Mouse (Mus musculus): ENCODE data around the gene Sugt1. TPM values are rescaled to one million over a fixed set of nuclear protein-coding genes. Genes with fewer than 3 reads are reported as not detected.

The Sugt1 gene
- polyA plus RNA-seq, 1 experiment from 2014 or later = 139 TPM

DNA sequence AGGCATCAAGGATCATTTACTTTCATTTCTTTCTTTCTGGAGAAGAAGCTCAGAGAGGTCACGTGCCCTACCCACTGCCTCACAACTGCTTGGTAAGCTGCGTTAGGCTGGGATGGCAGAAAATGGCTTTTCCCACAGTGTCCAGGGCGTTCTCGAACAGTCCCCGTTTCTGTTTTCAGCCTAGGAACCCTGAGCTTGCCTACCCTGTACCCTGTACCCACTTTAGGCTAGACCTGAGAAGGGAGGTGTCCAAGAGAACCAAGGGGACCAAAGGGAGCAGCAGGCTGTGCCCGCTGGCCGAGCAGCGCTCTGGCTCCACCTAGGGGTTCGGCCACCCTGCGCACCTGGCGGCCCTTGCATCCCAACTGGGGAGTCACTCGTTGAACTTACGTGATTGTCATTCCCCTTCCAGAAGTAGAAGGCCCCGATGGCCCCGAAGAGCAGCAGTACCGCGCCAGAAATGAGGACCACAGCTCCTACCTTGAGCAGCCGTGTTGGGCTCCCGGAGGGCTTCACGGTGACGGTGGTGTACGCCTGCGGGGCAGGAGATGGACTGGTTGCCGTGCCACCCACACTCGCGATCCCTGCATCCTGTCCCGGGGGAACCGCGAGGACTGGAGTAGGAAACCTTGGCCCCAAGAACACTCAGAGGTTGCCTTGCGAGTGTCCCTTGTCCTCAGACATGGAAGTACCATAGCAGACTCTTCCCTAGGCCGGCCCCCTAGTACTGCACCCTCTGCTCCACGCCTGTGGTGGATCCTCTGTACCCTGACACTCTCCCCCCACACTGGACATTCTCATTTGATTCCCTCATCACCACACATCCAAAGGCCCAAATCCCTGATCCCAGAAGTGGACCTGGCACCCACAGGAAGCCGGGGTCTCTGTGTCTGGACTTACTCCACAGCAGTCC lies 73.8 kb downstream of the Sugt1 start:
- Histone ChIP-seq H3K9me3 (no peaks in the 10 kb centered on the region), H3K4me1 (replicated peaks) (peaks cover 32% of the 10 kb centered on the region), H3K36me3 (no peaks in the 10 kb centered on the region), H3K4me3 (peak overlapping the region; percentile 43), H3K27ac (peak overlapping the region; percentile 67), H3K27me3 (ENCODE audit: insufficient read depth, poor library complexity, severe bottlenecking) (peaks cover 17% of the 10 kb centered on the region)
- DNase-seq (ENCODE audit: low spot score) = peak; percentile 71
- 18% methylated on average over 33 of the region's 33 CpGs for WGBS

DNA sequence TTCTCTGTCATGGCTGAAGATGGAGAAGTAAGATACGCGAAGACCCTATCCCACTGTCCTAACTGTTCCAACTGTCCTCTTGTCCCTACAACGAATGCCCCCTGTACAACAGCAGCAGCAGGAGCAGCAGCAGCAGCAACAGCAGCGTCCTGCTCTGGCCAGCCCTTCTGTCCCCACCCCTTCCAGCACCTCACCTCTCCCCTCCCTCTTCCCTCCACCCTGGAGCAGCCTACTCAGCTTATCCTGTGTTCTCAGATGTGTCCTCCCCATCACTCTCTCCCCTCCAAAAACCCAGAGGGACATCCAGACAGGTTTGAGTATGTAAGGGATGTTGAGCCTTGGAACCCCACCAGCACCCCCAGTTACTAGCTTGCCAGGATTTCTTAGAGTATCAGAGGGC lies 74.5 kb downstream of the Sugt1 start, which contains the start of gene Cnmd:
TSS of gene Cnmd (minus strand) at position 170 of the 400 bp plus-strand sequence.
- peaks cover 32% of the 10 kb centered on the region for H3K4me1 ChIP-seq (replicated peaks)
- H3K4me3 ChIP-seq = peak within 1 kb of the TSS; percentile 43
- DNase-seq (ENCODE audit: low spot score) = no peak
- peaks cover 17% of the 10 kb centered on the region for H3K27me3 ChIP-seq (ENCODE audit: insufficient read depth, poor library complexity, severe bottlenecking)
- WGBS = 53% methylated on average over 4 of the region's 4 CpGs
- no peaks in the 10 kb centered on the region for H3K9me3 ChIP-seq
- peak within 1 kb of the TSS; percentile 67 for H3K27ac ChIP-seq
- no peaks in the 10 kb centered on the region for H3K36me3 ChIP-seq

DNA sequence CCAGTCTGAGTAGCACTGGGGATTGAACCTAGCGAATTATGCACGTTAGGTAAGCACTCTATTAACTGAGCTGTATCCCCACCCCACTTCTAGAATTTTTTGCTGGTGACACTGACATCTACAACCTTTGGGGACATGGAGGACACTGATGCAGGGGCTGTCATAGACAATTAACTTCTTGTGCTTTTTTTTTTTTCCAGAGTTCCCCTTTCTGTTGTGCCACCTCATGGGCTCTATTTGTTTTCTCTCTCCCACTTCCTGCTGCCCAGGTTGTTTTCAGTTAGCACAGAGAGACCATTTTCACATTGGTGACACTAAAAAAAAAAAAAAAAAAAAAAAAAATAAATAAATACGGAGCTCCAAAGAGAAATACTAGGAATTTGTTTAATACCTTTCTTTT lies 83.5 kb downstream of the Sugt1 start:
- no peaks in the 10 kb centered on the region for H3K9me3 ChIP-seq
- no peak overlapping the region for H3K4me3 ChIP-seq
- DNase-seq (ENCODE audit: low spot score) = no peak
- H3K27me3 ChIP-seq (ENCODE audit: insufficient read depth, poor library complexity, severe bottlenecking) = no peaks in the 10 kb centered on the region; the same call in 1 of the 2 replicates
- WGBS = 92% methylated on average over 3 of the region's 3 CpGs
- H3K36me3 ChIP-seq = no peaks in the 10 kb centered on the region
- H3K27ac ChIP-seq = no peak overlapping the region
- H3K4me1 ChIP-seq (replicated peaks) = peaks cover 31% of the 10 kb centered on the region

DNA sequence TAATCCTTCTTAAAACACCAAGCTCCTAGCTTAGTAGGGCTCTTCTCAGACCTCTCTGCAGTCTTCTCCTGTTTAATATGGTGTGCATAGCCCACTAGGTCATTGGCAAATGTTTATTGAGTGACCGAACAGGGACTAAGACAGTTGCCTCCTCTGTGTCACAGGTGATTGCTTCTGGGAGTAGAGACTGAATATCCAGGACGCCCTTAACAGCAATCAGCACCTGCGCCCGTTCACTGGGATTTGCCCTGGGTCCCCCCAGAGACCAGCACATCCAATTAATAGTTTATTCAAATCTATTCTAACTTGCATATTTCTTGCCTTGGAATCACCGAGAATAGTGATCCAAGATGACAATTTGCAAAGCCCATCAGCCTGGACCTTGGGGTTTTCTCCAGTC lies 85.1 kb downstream of the Sugt1 start:
- no peak for DNase-seq (ENCODE audit: low spot score)

DNA sequence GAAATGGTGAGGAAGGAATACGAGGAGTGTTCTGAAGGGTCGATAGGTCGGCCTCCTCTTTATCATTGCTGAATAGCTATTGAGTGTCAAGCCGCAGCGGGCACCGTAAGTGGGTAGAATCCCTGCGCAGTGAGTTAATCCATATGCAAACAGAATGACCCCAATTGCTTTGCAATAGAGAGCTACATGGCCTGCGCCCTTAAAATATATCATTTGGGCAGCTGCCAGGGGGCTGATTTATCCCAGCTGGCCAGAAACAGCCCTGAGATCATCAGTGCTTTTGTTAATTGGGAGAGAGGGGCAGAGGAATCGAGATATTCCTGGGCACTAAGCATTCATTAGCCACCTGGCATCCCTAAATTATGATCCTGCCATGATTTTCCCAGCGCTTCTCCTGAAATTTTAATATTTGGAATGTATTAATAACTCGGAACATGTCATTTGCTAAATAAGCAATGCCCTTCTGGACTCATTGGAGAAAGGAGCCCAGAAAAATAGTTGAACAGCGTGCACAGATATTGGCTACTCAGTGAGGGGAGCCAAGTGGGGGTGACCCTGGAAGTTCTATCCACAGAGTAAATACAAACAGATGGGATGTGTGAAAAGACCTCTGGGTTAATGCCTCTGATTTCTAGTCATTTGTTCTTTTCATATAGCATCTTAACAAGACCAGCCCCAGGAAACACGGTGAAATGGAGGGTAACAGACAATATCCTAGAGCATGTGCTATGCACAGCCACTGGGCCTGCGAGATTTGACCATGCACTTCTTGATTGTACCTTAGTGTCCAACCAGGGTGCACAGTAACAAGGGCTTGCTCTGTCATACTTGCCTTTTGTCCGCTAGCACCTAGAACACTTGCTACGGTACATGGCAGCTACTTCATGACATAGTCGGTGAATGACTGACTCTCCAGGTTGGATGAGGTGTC lies 85.9 kb downstream of the Sugt1 start:
- Histone ChIP-seq H3K9me3 (no peaks in the 10 kb centered on the region), H3K27ac (peak overlapping the region; percentile 17; the same call in 1 of the 2 replicates), H3K4me3 (no peak overlapping the region), H3K27me3 (ENCODE audit: insufficient read depth, poor library complexity, severe bottlenecking) (no peaks in the 10 kb centered on the region; the same call in 1 of the 2 replicates), H3K4me1 (replicated peaks) (peaks cover 55% of the 10 kb centered on the region), H3K36me3 (no peaks in the 10 kb centered on the region)
- 63% methylated on average over 17 of the region's 17 CpGs for WGBS
- peak; percentile 35 for DNase-seq (ENCODE audit: low spot score)

More for the DNA sequence above, 85.1 kb downstream of the Sugt1 start:
- WGBS = 77% methylated on average over 5 of the region's 5 CpGs
- Histone ChIP-seq H3K27ac (no peak overlapping the region), H3K4me1 (replicated peaks) (peaks cover 47% of the 10 kb centered on the region), H3K27me3 (ENCODE audit: insufficient read depth, poor library complexity, severe bottlenecking) (no peaks in the 10 kb centered on the region; the same call in 1 of the 2 replicates), H3K4me3 (no peak overlapping the region), H3K36me3 (no peaks in the 10 kb centered on the region), H3K9me3 (no peaks in the 10 kb centered on the region)

DNA sequence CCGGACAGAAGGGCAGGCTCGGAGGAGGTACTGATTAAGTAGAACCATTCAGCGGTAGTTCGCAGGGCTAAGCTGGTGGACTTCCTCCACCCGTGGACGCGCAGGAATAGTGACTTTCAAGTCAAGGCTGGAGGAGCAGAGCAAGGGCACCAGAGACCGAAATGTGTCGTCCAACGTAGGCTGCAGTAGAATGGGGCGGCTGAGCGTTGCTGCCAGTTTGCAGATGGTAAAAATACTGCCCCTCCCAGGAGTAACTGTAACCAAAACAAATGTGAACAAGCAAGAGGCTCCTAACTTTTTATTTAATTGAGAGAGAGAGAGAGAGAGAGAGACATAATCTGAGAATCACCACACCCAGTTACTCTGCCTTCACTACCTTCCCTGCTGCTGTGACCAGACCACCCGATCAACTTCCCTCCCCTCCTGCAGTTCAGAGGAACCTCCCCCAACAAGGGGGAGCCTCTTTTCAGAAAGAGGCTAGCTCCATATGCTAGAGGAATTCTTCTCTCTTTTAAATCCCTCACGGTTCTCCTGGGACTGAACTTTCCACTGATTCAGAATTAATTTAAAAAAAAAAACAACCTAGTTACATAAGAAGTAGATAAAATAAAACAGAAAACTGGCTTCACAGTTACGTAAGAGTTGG lies 89.7 kb downstream of the Sugt1 start:
- Histone ChIP-seq H3K27ac (peak overlapping the region; percentile 69), H3K4me3 (no peak overlapping the region), H3K36me3 (no peaks in the 10 kb centered on the region), H3K9me3 (no peaks in the 10 kb centered on the region), H3K4me1 (replicated peaks) (peaks cover 49% of the 10 kb centered on the region), H3K27me3 (ENCODE audit: insufficient read depth, poor library complexity, severe bottlenecking) (no peaks in the 10 kb centered on the region)
- DNase-seq (ENCODE audit: low spot score) = no peak
- 47% methylated on average over 15 of the region's 15 CpGs for WGBS

DNA sequence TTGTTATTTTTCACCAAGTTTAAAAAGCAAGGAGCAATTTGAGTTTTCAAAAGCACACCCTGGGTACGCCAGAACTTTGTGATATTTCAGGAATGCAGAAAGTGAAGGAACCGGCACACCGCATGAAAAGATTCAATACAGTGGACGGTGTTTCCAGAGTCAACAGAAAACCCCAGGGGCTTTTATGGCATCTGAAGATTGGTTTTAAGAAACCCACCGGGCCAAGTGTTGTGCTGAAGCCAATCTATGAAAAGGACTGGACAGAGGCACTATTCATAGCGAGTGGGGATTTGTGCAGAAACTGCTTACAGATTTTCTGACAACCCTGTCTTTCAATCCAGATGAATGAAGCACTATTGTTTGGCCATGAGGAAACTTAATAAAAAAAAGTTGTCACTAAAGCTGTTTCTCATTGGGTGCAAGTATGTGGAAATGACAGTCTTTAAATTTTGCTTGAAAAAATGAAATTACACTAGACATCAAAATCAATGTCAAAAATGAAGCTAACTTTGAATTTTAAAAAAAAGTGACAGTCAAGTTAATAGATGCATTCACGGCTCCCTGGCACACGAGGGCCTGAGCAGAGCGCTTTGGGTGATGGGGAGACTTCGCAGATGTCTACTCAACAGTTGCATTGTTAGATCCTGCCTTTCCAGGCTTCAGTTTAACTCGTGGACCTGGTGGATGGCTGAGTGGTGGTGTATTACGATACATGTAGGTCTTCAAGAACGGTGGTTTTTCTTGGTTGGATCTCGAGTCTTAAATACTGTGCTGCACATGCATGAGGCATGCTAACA lies 90.6 kb downstream of the Sugt1 start:
- H3K4me1 ChIP-seq (replicated peaks) = peaks cover 40% of the 10 kb centered on the region
- H3K9me3 ChIP-seq = no peaks in the 10 kb centered on the region
- peak overlapping the region; percentile 6 for H3K27ac ChIP-seq
- DNase-seq (ENCODE audit: low spot score) = peak; percentile 29
- WGBS = 46% methylated on average over 14 of the region's 14 CpGs
- H3K27me3 ChIP-seq (ENCODE audit: insufficient read depth, poor library complexity, severe bottlenecking) = no peaks in the 10 kb centered on the region
- no peak overlapping the region for H3K4me3 ChIP-seq
- no peaks in the 10 kb centered on the region for H3K36me3 ChIP-seq

DNA sequence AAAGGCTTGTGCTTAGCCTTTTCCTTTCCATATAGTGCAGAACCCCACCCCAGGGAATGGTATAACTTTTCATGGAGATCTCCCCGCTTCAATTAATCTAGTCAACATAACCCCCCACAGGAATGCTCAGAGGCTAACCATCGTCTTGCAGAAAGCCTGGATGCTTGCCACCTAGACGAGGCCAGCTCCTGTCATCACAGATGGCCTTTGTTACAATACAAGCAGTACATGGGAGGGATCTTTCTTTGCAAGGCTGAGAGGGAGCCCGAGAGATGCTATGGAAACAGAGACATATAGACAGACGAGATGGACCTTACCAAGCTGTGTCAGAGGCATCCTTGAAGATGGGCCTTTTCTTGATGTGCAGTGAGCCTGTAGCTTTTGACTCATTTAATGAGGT lies 93.2 kb downstream of the Sugt1 start:
- H3K27me3 ChIP-seq (ENCODE audit: insufficient read depth, poor library complexity, severe bottlenecking) = no peaks in the 10 kb centered on the region
- peaks cover 27% of the 10 kb centered on the region for H3K4me1 ChIP-seq (replicated peaks)
- no peaks in the 10 kb centered on the region for H3K9me3 ChIP-seq
- no peak for DNase-seq (ENCODE audit: low spot score)
- H3K27ac ChIP-seq = no peak overlapping the region
- 56% methylated on average over 5 of the region's 5 CpGs for WGBS
- H3K4me3 ChIP-seq = no peak overlapping the region
- no peaks in the 10 kb centered on the region for H3K36me3 ChIP-seq

Other genes starting within 250 kb of the Sugt1 start
- gene Naa16, start 196.9 kb upstream of the Sugt1 start, polyA plus RNA-seq (2016; fragmentation: Nextera tagmentation; extraction: Ambion mirVana) = 30.8 and 42.9 TPM in 2 replicates
- gene Mtrf1, start 189.9 kb upstream of the Sugt1 start, polyA plus RNA-seq (2016; fragmentation: Nextera tagmentation; extraction: Ambion mirVana) = 9.5 and 10.5 TPM in 2 replicates
- gene Kbtbd7, start 161.2 kb upstream of the Sugt1 start, polyA plus RNA-seq (2016; fragmentation: Nextera tagmentation; extraction: Ambion mirVana) = 11.0 and 11.1 TPM in 2 replicates
- gene Kbtbd6, start 135.9 kb upstream of the Sugt1 start, polyA plus RNA-seq (2016; fragmentation: Nextera tagmentation; extraction: Ambion mirVana) = 4.9 and 6.0 TPM in 2 replicates
- gene Elf1, start 106.5 kb upstream of the Sugt1 start, polyA plus RNA-seq (2016; fragmentation: Nextera tagmentation; extraction: Ambion mirVana) = 5.3 and 6.9 TPM in 2 replicates
- gene Wbp4, start 106.2 kb upstream of the Sugt1 start, polyA plus RNA-seq (2016; fragmentation: Nextera tagmentation; extraction: Ambion mirVana) = 38.9 and 47.0 TPM in 2 replicates
- gene Cnmd, start 74.5 kb downstream of the Sugt1 start, polyA plus RNA-seq (2016; fragmentation: Nextera tagmentation; extraction: Ambion mirVana) = 17.3 and 20.8 TPM in 2 replicates
- gene Pcdh8, start 183.6 kb downstream of the Sugt1 start, polyA plus RNA-seq (2016; fragmentation: Nextera tagmentation; extraction: Ambion mirVana) = 33.1 and 41.3 TPM in 2 replicates